Mouse (Mus musculus) monocyte, adult 2 months (primary cell): ENCODE data around the gene Car10.

Source experiments
- DNase-seq, 2 experiments: peaks; one replicate each; pipeline ENCODE4 v3.0.0; 2022; ENCODE audit warnings: low spot score in 2 of 2, low read depth in 1 of 2

The Car10 gene

DNA sequence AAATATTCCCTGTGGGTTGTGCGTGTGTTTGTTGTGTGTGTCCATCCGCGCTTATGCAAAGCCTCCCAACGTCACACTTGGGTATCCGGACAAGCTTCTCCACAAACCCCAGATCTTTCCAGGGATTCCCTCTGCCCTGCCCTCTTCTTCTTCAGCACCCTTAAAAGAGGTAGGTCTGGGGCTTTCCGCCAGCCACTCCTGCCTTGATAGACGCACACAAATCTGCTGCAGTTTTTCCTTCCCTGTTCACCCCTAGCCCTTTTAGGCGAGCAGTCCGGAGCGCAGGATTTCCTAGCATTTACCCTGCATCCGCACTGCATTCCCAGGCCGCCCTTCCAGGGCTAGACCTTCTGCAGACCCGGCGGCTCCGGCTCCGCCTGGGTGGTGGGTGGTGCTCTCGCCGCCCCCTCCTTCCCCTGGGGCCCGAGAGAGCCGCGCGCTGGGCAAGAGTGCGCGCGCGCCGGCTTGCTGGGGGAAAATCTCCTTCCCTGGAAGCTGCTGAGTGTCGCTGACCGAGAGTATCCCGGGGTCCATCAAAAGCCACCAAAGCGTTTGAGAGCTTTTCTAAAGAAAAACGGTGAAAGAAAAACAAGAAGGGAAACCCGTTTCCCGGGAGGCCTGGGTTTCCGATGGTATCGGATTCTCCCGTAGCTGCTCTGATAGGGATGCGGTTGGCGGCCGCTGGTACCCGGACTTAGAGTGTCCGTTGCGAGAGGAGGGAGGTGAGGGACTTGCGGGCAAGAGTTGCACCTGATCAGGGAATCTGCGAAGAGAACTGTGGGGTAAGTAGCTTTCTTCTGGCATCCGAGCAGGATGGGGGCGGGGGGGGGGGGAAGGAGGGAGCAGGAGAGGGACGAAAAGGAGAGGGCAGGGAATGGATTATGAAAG lies at the start of gene Car10:
Gene Car10, plus strand, starts transcription at position 88 of the 888 bp plus-strand sequence.
- DNase-seq: no peak

DNA sequence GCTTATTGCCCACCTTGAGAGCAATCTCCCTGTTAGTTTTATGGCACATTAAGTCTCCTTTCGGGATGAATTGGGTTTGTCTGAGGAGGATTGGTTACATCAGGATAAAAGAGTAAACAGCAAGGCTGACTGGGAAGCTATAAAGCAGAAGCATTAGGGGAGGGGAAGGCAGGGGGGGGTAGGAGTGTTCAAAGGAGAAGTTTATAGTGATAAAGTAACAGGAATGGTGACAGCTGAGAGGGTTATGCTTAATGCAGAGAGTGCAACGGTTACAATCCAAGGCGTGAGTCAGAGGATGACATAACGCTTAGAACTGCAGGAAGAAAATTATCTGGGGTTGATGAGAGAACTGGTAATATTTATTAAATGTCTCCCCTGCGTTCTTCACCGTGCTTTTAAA lies 32.8 kb upstream of the Car10 start:
- no peak for DNase-seq

DNA sequence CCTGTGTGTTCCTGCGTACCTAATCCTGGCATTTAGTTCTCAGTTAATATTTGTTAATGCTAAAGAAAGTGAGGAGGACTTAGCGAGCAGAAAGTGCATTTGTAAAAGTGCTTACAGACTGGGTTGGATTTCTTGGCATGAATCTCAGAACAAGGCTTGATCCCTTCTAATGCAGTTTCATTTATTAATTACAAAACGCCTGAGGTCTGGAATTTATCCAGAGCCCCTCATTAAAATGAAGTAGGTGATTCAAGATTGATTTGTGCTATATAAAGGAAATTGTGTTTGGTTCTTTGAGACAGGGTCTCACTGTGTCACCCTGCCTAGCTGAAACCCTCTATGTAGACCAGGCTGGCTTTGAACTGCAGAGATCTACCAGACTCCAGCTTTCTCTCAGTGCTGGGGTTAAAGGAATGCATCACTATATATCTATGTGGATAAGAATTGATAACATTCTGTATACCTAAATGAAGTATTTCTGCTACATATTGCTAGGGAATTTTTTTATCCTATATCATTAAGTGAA lies 32.1 kb upstream of the Car10 start:
- no peak for DNase-seq

DNA sequence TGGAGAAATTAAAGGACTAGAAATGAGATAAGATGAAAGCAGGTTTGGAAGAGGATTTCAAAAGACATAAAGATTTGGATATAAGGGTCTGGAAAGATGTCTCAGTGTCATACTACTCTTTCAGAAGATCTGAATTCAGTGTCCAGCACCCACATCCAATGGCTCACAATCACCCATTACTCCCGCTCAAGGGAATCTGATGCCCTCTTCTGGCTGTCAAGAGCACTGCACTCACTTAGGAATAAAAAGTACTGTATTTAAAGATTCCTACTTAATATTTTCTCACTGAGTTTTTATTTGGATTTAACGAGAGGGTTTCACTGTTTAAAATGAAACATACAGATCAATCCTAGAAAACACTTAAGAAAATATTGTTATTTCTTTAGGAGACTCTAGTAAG lies 2.2 kb upstream of the Car10 start:
- no peak for DNase-seq

DNA sequence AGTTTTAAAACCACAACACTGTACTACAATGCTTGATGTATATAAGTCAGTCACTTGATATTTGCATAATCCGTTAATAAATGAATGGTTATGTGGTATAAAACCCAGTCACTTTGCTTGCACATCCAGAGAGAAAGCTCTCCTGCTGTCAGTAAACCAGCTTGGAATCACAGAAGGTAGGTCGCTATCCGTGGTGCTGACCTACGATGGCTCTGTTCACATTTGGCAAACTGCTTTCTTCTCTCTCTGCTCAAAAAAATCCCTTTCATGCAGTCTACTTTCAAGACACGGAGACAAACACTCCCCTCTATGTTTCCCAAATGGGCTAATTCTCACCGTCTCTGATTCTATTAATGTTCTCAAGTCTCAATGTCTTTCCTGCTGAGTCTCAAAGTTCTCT lies 827 bp upstream of the Car10 start:
- DNase-seq: no peak

DNA sequence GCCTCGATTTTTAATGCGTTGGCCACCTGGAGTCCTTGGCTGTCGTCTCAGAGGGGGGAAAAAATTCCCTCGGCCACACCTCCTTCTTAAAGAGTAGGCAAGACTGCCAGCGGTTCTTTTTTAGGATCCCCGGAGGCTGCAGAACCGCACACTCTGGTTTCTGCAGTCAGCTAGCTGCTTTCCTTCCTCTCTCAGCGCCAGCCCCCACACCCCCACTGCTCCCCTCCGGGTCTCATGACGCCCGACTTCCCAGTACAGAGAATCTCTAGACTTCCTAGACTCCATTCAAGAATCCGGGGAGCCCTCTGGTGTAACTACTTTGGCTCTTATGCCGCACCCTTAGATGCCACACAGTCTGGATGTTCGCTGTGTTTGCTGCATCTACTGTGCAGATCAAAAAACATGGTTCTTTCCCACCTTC lies 387 bp upstream of the Car10 start:
- no peak for DNase-seq

DNA sequence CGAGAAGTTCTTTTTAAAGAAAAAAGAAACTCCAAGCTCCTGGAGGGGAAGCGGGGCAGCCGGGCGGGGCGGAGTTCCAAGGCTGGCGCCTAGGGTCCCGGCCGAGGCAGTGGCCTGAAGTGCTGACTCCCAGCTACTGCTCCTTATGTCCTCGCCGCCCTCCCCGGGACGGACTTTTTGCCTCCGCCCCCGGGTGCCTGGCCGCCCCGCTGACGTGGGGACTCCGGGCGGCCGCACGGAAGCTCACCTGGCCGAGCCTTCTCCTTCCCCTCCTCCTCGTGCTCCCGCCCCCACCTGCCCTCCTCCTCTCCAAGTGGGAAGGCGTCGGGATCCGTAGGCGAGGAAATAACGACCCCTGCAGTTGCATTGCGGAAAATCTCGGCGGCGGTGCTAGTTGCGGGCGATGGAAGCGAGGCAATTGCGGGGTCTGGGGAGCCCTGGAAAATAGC lies 1.1 kb downstream of the Car10 start:
- DNase-seq: no peak

DNA sequence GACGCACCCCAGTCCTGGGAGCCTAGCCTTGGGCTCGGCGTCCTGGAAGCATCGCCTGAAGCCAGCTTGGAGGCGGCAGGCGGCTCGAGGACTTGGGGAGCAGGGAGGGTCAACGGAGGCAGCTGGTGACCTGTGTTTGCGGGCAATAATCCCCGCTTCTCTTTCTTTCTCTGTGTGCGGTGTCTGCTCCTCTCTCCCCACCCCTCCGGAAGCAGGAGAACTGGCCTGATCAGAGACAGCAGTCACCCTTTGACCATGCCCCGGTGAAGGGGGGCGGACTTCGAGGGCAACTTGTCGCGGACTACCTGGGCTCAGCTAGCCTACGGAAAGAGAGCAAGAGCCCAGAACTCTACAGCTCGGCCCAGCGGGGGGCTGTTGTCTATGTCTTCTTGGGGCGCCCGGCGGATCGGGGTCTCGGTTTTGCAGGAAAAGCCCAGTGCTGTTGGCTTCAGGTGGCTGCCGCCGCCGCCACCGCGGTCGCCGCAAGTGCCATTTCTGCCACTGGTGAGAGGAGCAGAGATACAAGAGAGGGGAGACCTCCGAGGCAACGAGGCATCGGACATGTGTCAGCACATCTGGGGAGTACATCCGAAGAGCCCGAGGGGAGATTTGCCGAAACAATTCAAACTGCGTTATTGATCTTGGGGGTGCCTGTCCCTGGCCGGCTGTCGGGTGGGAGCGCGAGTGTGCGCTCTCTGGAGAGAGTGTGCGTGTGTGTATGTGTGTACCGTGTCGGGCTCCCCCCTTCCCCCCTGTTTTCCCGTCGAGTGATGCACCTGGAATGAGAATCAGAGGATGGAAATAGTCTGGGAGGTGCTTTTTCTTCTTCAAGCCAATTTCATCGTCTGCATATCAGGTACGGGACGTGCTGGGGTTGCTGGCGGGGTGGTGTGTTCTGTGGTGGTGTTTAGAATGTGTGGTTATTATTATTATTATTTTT lies 1.9 kb downstream of the Car10 start:
- DNase-seq: no peak

DNA sequence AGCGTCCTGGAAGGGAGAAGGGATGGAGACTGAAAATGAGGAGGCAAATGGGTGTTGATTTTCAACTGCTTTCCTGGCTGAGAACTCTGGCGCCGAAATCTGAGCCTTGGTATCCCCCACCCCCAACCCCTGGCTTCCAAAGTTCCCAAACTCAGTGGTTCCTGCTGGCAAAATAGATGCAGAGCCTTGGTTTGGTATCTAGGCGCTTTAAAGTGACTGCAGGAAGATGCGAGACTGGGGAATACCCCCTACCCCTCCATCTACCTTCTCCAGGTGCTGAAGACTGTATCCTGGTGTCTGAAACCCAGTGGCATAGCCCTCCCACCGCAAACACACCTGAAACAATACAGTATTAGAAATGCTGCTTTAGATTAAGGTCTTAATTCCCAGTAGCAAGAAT lies 2.8 kb downstream of the Car10 start:
- DNase-seq: no peak

DNA sequence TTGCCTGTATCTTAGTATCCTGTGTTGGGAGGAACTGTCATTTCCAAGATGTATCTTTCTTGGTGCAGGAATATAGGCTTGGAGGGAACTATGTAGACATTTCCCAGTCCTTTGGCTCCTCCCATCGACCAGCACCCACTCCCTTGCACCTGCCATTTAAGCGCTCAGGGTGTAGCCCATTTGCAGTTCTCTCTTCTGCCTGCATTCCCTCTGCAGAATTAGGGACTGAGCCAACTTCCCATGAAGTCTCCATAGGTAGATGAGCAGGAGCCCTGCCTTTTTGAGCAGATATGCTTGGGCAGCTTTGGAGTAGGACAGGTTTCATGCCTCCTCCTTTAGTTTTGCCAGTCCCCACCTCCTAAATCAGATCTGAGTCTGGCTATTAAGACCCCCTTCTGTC lies 3.3 kb downstream of the Car10 start:
- no peak for DNase-seq

DNA sequence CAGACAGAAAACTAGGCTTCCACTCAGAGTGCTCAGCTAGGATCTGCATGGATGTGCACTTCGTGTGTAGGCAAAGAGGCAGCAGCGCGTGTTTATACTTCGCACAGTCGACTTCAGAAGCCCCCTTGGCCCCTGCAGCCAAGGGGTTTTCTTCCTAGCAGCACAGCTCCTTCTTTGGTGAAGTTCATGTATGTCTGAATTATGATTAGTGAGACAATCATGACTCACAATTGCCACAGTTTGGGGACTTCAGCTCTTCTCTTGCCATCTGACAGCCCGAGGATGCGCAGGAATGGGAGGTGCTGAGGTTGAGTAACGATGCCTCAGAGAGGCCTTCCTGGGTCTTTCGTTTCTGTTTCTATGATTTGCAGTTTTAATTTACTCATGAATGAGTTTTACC lies 4.5 kb downstream of the Car10 start:
- DNase-seq: no peak

DNA sequence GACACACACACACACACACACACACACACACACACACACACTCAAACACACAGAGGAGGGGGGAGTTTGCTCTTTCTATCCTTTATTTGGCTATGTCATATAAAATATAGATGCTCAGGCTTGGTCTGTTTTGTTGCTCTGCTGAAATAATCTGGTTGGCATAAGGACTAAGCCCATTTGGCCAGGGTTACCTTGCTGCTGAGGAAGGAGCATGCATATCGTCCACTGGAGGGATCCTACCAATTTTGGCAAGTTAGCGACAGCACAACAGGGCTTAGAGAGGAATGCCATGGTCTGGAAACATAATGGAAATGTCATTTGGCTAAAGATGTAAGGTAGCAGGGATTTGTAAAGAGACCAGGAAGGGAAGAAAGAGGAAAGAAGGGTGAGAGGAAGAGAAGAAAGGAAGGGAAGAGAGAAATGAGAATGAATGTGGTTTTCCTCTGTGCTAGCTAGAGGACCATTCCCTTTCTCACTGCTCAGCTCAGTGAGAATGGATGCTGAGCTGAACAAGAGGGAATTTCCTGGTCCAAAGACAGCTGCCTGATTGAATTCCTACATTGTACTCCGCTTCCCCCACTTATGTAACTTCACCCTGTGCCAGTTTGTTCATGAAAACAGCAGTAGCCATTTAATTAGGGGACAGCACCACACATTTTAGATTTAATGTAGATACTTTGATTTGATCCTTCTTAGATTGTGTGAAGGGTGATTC lies 5.4 kb downstream of the Car10 start:
- DNase-seq: no peak

DNA sequence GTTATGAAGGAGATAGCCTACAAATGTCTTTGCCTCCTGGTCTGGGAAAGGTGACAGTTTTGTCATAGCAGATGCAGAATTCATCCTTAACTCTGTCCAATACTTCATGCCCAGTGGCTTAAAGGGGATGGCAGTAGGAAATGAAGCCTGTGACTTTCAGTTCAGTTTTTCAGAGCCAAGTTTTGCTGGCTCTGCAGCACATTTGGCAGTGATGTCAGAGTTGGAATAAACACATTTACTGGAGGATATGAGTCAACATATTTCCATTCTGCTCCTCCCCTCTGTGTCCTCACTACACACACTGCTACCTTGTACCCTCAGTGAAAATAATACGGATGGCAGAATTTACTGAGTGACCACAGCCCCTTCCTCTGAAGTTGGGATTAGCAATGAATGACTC lies 11.6 kb downstream of the Car10 start:
- DNase-seq: no peak

DNA sequence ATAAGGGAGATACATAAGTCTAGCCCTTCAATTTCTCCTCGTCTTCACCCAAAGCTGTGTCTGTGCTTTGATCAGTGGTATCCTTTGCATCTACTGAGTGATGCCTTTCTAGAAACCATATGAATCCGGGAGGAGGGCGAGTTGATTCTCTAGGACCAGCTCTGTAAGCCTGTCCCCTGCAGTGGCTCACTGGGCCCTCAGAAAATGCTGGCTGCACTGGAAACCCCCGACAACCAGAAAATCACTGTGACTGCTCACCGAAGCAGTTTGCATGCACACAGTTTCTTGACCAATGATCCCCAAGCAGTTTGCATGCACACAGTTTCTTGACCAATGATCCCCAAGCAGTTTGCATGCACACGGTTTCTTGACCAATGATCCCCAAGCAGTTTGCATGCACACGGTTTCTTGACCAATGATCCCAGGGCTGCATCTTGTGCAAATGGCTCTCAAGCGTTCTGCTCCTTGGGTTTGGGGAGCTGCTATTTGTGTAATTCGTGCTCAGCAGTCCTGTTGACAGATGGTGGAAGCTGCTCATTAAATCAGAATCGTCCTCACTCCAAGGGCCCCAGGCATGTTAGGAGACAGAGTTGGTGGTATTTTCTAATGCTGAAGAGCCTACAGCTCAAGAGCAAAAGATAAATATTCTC lies 23.1 kb downstream of the Car10 start:
- no peak for DNase-seq

DNA sequence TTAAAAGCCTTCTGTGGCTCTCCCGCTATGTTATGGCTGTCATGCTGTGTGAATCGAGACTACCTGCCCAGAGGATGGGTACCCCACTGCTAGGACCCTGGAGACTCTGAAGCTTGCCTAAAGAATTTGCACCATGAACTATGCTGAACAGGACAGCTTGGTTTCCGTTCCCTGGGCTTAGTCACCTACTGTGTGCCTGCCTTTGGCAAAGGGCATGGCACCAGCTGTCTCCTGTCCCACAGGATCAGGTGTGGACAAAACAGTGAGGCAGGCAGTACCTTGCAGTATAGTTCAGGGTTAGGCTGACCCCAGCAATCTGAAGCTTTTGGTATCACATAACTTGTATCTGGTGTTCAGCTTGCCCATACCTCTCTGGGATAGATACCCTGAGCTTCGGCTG lies 25.9 kb downstream of the Car10 start:
- DNase-seq: no peak

DNA sequence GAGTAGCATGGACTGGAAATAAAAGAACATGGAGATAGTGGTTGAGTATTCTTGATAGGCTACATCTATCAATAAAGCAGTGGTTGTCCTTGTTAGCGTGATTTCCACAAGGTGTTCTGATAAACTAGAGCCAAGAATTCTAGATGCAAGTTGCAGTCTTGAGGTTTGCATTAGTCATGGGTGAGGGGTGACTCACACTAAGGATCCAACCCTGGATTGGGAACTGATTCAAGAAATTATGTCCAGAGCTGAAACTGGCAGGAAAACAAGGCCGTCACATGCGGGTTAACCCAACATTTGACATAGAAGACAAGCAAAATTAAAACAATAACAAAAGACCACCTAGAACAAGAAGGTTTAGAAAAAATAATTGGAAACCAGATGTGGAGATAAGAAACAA lies 28.6 kb downstream of the Car10 start:
- no peak for DNase-seq

DNA sequence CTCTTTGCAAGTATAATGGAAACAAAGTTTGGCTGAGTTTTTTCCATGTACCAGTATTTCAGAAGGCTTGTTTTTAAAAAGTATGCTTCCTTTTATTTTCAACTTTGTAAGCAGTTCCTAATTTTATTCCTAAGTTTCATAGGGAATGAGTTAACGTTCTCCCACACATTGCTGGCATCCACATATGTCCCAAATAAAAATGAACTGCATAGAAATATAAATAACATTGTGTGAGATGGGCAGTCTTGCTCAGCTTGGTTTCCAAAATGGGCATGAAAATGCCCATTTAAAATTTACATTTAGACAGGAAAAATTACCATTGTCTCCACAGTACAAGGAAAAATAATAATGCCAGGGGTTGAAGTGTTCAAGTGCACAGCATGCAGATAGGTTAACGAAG lies 30.7 kb downstream of the Car10 start:
- DNase-seq: no peak

DNA sequence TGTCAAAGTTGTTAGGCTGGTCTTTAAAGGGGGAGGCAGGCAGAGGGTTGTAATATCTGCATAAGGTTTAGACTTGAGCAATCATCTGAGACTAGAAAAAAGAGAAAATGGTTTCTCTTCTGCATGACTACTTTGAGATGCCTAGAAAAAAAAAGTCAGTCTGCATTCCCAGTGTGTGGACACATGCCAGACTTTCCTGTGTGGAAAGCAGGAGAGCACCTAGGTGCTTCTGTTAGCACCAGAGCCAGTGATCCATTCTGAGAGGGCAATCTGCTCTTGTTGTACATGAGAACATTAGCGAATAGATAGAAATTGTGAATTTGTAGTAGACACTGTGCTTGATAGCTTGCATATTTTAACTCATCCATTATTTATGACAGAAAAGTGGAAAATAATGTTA lies 40.0 kb downstream of the Car10 start:
- no peak for DNase-seq

DNA sequence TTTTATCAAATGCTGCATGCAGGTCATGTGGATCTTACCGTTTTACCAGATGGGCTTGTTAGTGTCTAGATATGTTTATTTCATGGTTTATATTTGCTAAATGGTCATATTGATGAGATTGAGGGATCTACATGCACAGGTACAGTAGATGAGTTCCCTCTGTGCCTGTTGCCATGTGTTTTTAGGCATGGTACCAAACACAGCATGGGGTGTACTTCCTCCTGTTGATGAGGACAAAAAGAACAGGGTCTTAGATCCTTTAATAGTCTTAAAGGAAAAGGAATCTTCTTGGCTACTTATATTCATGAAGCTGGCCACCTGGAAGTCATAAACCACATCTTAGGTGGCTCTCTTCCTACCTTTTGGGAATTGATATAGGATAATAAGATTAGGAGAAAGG lies 43.9 kb downstream of the Car10 start:
- no peak for DNase-seq

DNA sequence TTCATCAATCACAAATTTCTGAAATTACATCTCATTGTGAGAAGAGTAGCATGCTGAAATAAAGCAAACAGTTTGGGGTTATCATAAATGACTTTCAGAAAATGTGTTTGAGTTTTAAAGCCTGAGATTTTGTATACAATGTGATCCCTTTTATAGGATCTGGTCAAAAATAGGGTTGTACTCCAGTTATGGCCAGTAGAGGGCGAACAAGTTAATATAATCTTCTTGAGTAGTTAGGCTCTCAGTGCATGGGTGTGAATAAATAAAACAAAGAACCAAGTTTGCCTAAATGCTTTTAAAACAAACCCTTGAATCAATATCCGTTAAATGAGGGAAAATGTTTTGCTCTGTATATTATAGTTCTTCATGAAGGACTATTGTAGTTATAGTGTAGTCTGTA lies 46.7 kb downstream of the Car10 start:
- DNase-seq: no peak

DNA sequence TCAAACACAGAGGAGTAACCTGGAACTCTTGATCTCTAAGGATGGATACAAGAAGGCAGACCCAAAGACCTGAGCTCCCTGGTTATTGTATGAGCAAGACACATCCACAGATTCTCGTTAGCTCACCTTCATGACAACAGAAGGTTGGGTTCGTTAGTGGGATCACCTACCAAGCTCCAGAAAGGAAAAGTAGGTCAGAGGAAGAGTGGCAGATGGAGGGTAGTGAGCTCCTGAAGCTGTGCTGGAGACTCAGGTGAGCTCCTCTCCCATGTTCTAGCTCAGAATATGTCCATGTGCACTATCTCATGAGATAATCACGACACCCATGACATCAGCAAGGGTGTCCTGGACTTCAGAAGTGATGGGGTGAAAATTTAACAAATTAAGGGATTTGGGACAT lies 57.1 kb downstream of the Car10 start:
- DNase-seq: no peak
